Mouse (Mus musculus): ENCODE results near the gene Zcchc7. TPM values are rescaled to one million over a fixed set of nuclear protein-coding genes. Genes with fewer than 3 reads are reported as not detected.

Gene Zcchc7
- total RNA-seq, 1 experiment from 2014 or later: 181 TPM

- no peak for ATAC-seq (replicated peaks; ENCODE audit: insufficient number of reproducible peaks, low FRiP score, low TSS enrichment, poor library complexity, severe bottlenecking)
Measured at GRCm38 (mm10) chr4:44886143-44886542, 130.5 kb downstream of the Zcchc7 start.

GRCm38 (mm10) chr4:44891344-44891743, 135.7 kb downstream of the Zcchc7 start:
- no peak for ATAC-seq (replicated peaks; ENCODE audit: insufficient number of reproducible peaks, low FRiP score, low TSS enrichment, poor library complexity, severe bottlenecking)

GRCm38 (mm10) chr4:44905651-44906271, 150.1 kb downstream of the Zcchc7 start:
- 0 out of 2 replicates have a peak, but pooled peaks have one; percentile 43 for ATAC-seq (replicated peaks; ENCODE audit: insufficient number of reproducible peaks, low FRiP score, low TSS enrichment, poor library complexity, severe bottlenecking)

- no peak for ATAC-seq (replicated peaks; ENCODE audit: insufficient number of reproducible peaks, low FRiP score, low TSS enrichment, poor library complexity, severe bottlenecking)
Measured at GRCm38 (mm10) chr4:44906399-44906798, 150.7 kb downstream of the Zcchc7 start.

- peak; percentile 85 for ATAC-seq (replicated peaks; ENCODE audit: insufficient number of reproducible peaks, low FRiP score, low TSS enrichment, poor library complexity, severe bottlenecking)
Measured at GRCm38 (mm10) chr4:44910065-44910464, 154.4 kb downstream of the Zcchc7 start.

GRCm38 (mm10) chr4:44910857-44911256, 155.2 kb downstream of the Zcchc7 start:
- no peak for ATAC-seq (replicated peaks; ENCODE audit: insufficient number of reproducible peaks, low FRiP score, low TSS enrichment, poor library complexity, severe bottlenecking)

- no peak for ATAC-seq (replicated peaks; ENCODE audit: insufficient number of reproducible peaks, low FRiP score, low TSS enrichment, poor library complexity, severe bottlenecking)
Measured at GRCm38 (mm10) chr4:44917312-44917848, 161.7 kb downstream of the Zcchc7 start.

GRCm38 (mm10) chr4:44917907-44918306, 162.2 kb downstream of the Zcchc7 start:
- no peak for ATAC-seq (replicated peaks; ENCODE audit: insufficient number of reproducible peaks, low FRiP score, low TSS enrichment, poor library complexity, severe bottlenecking)

- ATAC-seq (replicated peaks; ENCODE audit: insufficient number of reproducible peaks, low FRiP score, low TSS enrichment, poor library complexity, severe bottlenecking): no peak
Measured at GRCm38 (mm10) chr4:44920831-44921230, 165.2 kb downstream of the Zcchc7 start.

- no peak for ATAC-seq (replicated peaks; ENCODE audit: insufficient number of reproducible peaks, low FRiP score, low TSS enrichment, poor library complexity, severe bottlenecking)
Measured at GRCm38 (mm10) chr4:44922466-44923128, 166.9 kb downstream of the Zcchc7 start.

- ATAC-seq (replicated peaks; ENCODE audit: insufficient number of reproducible peaks, low FRiP score, low TSS enrichment, poor library complexity, severe bottlenecking): no peak
Measured at GRCm38 (mm10) chr4:44923129-44923481, 167.4 kb downstream of the Zcchc7 start.

GRCm38 (mm10) chr4:44927934-44928333, 172.3 kb downstream of the Zcchc7 start:
- ATAC-seq (replicated peaks; ENCODE audit: insufficient number of reproducible peaks, low FRiP score, low TSS enrichment, poor library complexity, severe bottlenecking): no peak

GRCm38 (mm10) chr4:44928790-44929189, 173.1 kb downstream of the Zcchc7 start:
- no peak for ATAC-seq (replicated peaks; ENCODE audit: insufficient number of reproducible peaks, low FRiP score, low TSS enrichment, poor library complexity, severe bottlenecking)

- no peak for ATAC-seq (replicated peaks; ENCODE audit: insufficient number of reproducible peaks, low FRiP score, low TSS enrichment, poor library complexity, severe bottlenecking)
Measured at GRCm38 (mm10) chr4:44930406-44930805, 174.7 kb downstream of the Zcchc7 start.

GRCm38 (mm10) chr4:44931732-44932131, 176.1 kb downstream of the Zcchc7 start:
- ATAC-seq (replicated peaks; ENCODE audit: insufficient number of reproducible peaks, low FRiP score, low TSS enrichment, poor library complexity, severe bottlenecking): no peak

- no peak for ATAC-seq (replicated peaks; ENCODE audit: insufficient number of reproducible peaks, low FRiP score, low TSS enrichment, poor library complexity, severe bottlenecking)
Measured at GRCm38 (mm10) chr4:44938359-44939340, 183.0 kb downstream of the Zcchc7 start.

- no peak for ATAC-seq (replicated peaks; ENCODE audit: insufficient number of reproducible peaks, low FRiP score, low TSS enrichment, poor library complexity, severe bottlenecking)
Measured at GRCm38 (mm10) chr4:44939576-44940249, 184.0 kb downstream of the Zcchc7 start.

GRCm38 (mm10) chr4:44940286-44940685, 184.6 kb downstream of the Zcchc7 start:
- no peak for ATAC-seq (replicated peaks; ENCODE audit: insufficient number of reproducible peaks, low FRiP score, low TSS enrichment, poor library complexity, severe bottlenecking)

GRCm38 (mm10) chr4:44942237-44942636, 186.6 kb downstream of the Zcchc7 start:
- ATAC-seq (replicated peaks; ENCODE audit: insufficient number of reproducible peaks, low FRiP score, low TSS enrichment, poor library complexity, severe bottlenecking): no peak

All from monocyte, adult 5-6 weeks (primary cell).